Mouse (Mus musculus): ENCODE measurements at regions not wholly inside any gene's neighbourhood (a gene's known extent, or its start where the extent isn't known, plus 50 kb on each side); places are given as distances from the start of the nearest gene placed in this dataset.
A peak's percentile ranks its signal among the peaks of the same experiment; 100 is the strongest.

- no peak for TF ChIP-seq MXI1 (IDR thresholded peaks at IDR 0.05; ENCODE audit: low read depth, low read length)
- TF ChIP-seq SMC3 (IDR thresholded peaks at IDR 0.05; ENCODE audit: low read depth, low read length): peak; percentile 80
- TF ChIP-seq ZC3H11A (IDR thresholded peaks at IDR 0.05; ENCODE audit: low read depth, low read length): peak; percentile 53
- TF ChIP-seq NELFE (IDR thresholded peaks at IDR 0.05; ENCODE audit: low read depth, low read length): 0 out of 2 replicates have a peak, but pooled peaks have one; percentile 33
- peak; percentile 43; the same call in 1 of the 2 replicates for TF ChIP-seq IRF4 (IDR thresholded peaks at IDR 0.05; ENCODE audit: low read depth, low read length)
- peak; percentile 43 to 87 for TF ChIP-seq CTCF (conservative IDR thresholded peaks at IDR 0.05 in 1 of 2, IDR thresholded peaks at IDR 0.05 in 1 of 2; ENCODE audit: low read depth in 2 of 2, low read length in 2 of 2)
- 0 out of 2 replicates have a peak, but pooled peaks have one; percentile 29 for TF ChIP-seq ELF1 (IDR thresholded peaks at IDR 0.05; ENCODE audit: low read depth, low read length)
- TF ChIP-seq MAX (IDR thresholded peaks at IDR 0.05; ENCODE audit: low read length): peak; percentile 50; the same call in 1 of the 2 replicates
- peak; percentile 89 for TF ChIP-seq RAD21 (IDR thresholded peaks at IDR 0.05; ENCODE audit: low read depth, low read length)
- no peak for TF ChIP-seq ZKSCAN1 (IDR thresholded peaks at IDR 0.05; ENCODE audit: borderline replicate concordance, low read depth, low read length)
- no peak for TF ChIP-seq SIN3A (IDR thresholded peaks at IDR 0.05; ENCODE audit: low read length)
- Histone ChIP-seq H3K4me1 (ENCODE audit: control insufficient read depth in 1 of 2, insufficient read depth in 2 of 2) (peaks cover 3 to 14% of the 10 kb centered on the region in 2 experiments; a peak in 3 of 4 replicates), H3K36me3 (replicated peaks in 1 of 2; ENCODE audit: control insufficient read depth in 1 of 2, insufficient read depth in 1 of 2, low read length in 1 of 2) (no peaks in the 10 kb centered on the region), H3K4me2 (ENCODE audit: insufficient read depth, low read depth, poor library complexity, severe bottlenecking) (peak overlapping the region; percentile 83), H3K27me3 (replicated peaks) (no peaks in the 10 kb centered on the region), H3K27ac (ENCODE audit: insufficient read depth, low read depth) (no peak overlapping the region), H3K4me3 (replicated peaks in 1 of 3; ENCODE audit: low read depth in 2 of 3, low read length in 2 of 3, poor library complexity in 1 of 3) (peak overlapping the region in 1 of 3 experiments; percentile 31), H3K9me3 (replicated peaks; ENCODE audit: low read length) (no peaks in the 10 kb centered on the region), H3K79me2 (replicated peaks; ENCODE audit: control insufficient read depth, extremely low read depth, insufficient read depth, poor library complexity, severe bottlenecking) (no peaks in the 10 kb centered on the region), H3K9ac (ENCODE audit: insufficient read depth, low read depth) (no peak overlapping the region)
- dilution Hi-C loops (cut with MboI; ENCODE audit: extremely low pct_ligation_motif_present, extremely low pct_unique_long_range_greater_than_20kb, low sequenced_read_pairs) (no loop called here), in situ Hi-C loops (cut with MboI; ENCODE audit: low pct_ligation_motif_present, low pct_unique_long_range_greater_than_20kb, low sequenced_read_pairs) (loop anchor here (10.0 kb wide), 1 partner anchor 264 kb away; no protein-coding TSS in a partner anchor)
- peak; percentile 82 for DNase-seq (ENCODE audit: extremely low read depth)
Measured at GRCm38 (mm10) chr8:40150911-40151797, 523.7 kb upstream of the Adam24 start.

GRCm38 (mm10) chr8:40152451-40152850 lies 522.4 kb upstream of the Adam24 start:
- Histone ChIP-seq H3K79me2 (replicated peaks; ENCODE audit: control insufficient read depth, extremely low read depth, insufficient read depth, poor library complexity, severe bottlenecking) (no peaks in the 10 kb centered on the region), H3K4me1 (ENCODE audit: control insufficient read depth in 1 of 2, insufficient read depth in 2 of 2) (peaks cover 3 to 14% of the 10 kb centered on the region in 2 experiments; a peak in 3 of 4 replicates), H3K4me2 (ENCODE audit: insufficient read depth, low read depth, poor library complexity, severe bottlenecking) (peak overlapping the region; percentile 29; the same call in 1 of the 2 replicates), H3K27me3 (replicated peaks) (no peaks in the 10 kb centered on the region), H3K36me3 (replicated peaks in 1 of 2; ENCODE audit: control insufficient read depth in 1 of 2, insufficient read depth in 1 of 2, low read length in 1 of 2) (no peaks in the 10 kb centered on the region), H3K9me3 (replicated peaks; ENCODE audit: low read length) (no peaks in the 10 kb centered on the region), H3K27ac (ENCODE audit: insufficient read depth, low read depth) (no peak overlapping the region), H3K4me3 (replicated peaks in 1 of 3; ENCODE audit: low read depth in 2 of 3, low read length in 2 of 3, poor library complexity in 1 of 3) (no peak overlapping the region), H3K9ac (ENCODE audit: insufficient read depth, low read depth) (no peak overlapping the region)
- TF ChIP-seq CTCF (conservative IDR thresholded peaks at IDR 0.05 in 1 of 2, IDR thresholded peaks at IDR 0.05 in 1 of 2; ENCODE audit: low read depth in 2 of 2, low read length in 2 of 2) (peak; percentile 9 to 59; a peak in 2 of 4 replicates), SMC3 (IDR thresholded peaks at IDR 0.05; ENCODE audit: low read depth, low read length) (peak; percentile 43), RAD21 (IDR thresholded peaks at IDR 0.05; ENCODE audit: low read depth, low read length) (peak; percentile 23), JUN (IDR thresholded peaks at IDR 0.05; ENCODE audit: insufficient read depth, low read depth, low read length) (no peak)
- in situ Hi-C loops (cut with MboI; ENCODE audit: low pct_ligation_motif_present, low pct_unique_long_range_greater_than_20kb, low sequenced_read_pairs) (loop anchor here (10.0 kb wide), 1 partner anchor 262 kb away; no protein-coding TSS in a partner anchor), dilution Hi-C loops (cut with MboI; ENCODE audit: extremely low pct_ligation_motif_present, extremely low pct_unique_long_range_greater_than_20kb, low sequenced_read_pairs) (no loop called here)
- DNase-seq (ENCODE audit: extremely low read depth): peak; percentile 24

Data from CH12.LX (cell line).